Mouse (Mus musculus) neutrophil, adult 5-6 weeks (primary cell): ENCODE results near the gene Lypd6b. TPM values are rescaled to one million over a fixed set of nuclear protein-coding genes. Genes with fewer than 3 reads are reported as not detected.

ENCODE experiments used
- ATAC-seq: fragments of 151-379, 151-347 bp; 2 replicates; pipeline ENCODE4 v1.8.0; 2017; ENCODE audit warnings: mild to moderate bottlenecking, moderate TSS enrichment; ENCODE audit not compliant: insufficient number of reproducible peaks, poor library complexity, low FRiP score, severe bottlenecking; ENCODE audit errors: extremely low read depth
- total RNA-seq: library from RNA; stranded (forward); fragments of 200-1000 nt; gene quantifications from 2 replicates; pipeline ENCODE4 v1.2.3, GENCODE M21; 2017

Gene Lypd6b
- 7.4 and 11.7 TPM in 2 replicates for total RNA-seq

DNA sequence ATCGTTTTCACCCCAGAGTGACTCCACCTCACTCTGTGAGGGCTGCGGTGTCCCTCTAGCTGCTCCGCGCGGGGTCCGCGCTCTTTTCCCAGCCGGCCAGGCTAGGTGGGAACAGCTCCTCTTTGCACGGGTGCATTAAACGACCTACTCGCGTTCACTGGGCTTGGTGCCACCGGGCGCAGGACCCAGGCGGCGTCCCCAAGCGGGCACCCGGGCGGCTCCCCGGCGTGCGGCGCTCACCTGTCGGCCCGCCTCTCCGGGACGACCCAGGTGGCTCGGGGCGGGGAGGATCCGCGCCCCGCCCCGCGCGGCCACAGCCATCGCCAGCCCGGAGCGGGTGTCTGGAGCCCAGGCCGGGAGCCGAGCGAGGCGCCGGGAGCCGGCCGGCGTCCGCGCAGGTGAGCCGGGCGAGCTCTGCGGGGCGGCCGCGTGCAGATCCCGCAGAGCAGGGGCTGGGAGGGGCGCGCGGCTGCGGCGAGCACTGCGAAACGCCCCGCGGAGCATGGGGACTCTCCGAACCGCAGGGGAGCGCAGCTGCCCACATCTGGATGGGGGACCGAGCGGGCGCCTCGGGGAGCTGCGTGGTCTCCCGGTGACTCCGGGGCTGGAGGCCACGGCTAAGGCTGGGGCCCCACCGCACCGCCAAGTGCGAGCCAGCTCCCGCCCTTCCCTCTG is at the start of gene Lypd6b:
TSS of gene Lypd6b (plus strand) at position 313 of the 675 bp plus-strand sequence.
- no peak for ATAC-seq

DNA sequence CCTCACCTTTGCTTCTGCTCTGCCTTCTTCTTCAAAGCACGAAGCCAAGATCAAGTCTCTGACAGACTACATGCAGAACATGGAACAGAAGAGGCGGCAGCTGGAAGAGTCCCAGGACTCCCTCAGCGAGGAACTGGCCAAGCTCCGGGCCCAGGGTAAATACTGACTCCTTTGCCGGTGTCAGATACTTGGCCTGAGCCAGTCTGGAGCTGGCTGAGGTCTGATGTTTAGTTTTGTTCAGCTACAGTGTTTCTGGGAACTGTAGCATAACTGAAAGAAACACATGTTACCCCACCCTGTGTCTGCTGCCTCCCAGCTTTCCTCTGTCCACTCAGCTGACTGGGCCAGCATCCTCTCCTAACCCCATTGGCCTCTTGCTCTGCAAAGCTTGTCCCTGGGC is 48.4 kb upstream of the Lypd6b start:
- ATAC-seq: no peak

DNA sequence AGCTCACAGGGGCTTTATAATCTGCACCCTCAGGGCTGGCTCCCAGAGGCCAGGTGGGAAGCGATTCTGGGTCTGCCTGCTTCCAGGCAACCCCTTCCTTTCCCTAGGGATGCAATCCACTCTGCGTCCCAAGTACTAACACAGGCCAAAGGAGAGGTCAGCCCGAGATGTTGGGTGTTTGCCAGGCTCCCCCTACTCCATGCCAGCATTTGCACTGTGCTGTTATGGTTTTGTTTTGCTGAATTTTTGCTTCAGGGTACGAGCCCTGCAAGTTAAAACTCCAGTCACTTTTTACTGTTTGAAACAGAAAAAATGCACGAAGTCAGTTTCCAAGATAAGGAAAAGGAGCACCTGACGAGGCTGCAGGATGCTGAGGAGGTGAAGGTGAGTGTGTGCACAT is 46.5 kb upstream of the Lypd6b start:
- ATAC-seq: no peak

DNA sequence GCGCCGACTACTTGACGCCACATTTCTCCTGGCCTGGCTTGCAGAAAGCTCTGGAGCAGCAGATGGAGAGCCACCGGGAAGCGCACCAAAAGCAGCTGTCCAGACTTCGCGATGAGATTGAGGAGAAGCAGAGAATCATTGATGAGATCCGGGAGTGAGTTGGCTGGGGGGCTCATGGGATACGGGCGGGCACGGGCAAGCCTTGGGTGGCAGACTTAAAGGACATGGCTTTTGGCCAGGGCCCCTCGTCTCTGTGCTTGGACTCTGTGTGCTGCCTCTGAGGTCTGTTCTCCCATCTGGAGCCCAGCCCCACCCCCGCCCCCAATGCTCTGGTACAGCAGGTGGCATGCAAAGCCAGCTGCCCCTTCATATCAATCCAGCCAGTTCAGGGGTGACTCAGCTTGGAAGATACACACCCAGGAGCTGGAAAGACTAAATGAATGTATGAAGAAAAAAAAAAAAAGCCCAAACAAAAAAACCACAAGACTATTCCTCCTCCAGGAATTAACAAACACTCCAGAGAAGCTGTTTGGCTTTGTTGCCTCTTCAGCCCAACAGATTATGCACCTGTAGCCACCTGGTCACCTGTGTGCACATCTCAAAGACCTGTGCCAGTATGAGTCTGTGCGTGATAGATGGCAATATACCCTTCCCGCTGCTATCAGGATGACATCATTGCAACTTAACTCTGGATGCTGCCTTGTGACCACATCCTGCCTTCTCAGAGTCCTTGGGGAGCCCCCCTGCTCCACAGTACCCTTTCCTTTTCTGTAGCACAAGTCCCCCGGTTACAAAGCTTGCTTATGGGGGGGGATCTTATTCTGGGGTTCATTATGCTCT is 45.4 kb upstream of the Lypd6b start:
- peak; percentile 44; the same call in 1 of the 2 replicates for ATAC-seq

DNA sequence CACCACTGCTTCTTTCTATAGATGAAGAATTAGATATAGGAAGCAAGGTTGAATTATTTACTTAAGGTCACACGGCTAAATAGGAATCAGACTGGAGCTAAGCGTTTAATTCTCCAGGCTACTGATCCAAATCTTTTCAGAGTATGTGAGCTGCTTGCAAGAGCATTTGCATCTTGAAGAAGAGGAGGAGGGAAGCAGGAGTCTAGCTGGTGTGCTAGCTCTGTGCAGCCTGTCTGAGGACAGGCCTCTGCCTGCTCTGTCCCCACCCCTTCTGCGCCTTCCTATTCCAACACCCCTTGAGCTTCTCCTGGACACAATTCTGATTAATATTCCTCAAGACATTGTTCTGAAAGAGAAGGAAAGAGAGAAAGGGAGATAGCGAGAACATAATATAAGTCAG is 44.6 kb upstream of the Lypd6b start:
- no peak for ATAC-seq

DNA sequence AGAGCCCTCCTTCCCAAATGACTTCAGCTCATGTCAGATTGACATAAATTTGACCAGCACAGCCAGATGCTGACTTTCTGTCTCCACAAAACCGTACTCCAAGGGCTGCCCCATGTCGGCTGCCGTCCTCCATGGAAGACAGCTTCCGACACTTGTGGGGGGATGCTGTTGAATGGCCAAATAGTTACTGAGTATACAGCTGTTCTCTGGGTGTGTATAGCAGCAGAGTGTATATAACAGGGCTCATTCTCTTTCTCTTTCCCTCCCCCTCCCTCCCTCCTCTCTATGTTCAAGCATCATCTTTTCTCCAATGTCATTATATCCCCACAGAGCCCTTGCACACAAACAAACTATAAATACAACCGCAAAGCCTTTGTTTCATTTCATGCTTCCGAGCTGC is 43.7 kb upstream of the Lypd6b start:
- no peak for ATAC-seq

DNA sequence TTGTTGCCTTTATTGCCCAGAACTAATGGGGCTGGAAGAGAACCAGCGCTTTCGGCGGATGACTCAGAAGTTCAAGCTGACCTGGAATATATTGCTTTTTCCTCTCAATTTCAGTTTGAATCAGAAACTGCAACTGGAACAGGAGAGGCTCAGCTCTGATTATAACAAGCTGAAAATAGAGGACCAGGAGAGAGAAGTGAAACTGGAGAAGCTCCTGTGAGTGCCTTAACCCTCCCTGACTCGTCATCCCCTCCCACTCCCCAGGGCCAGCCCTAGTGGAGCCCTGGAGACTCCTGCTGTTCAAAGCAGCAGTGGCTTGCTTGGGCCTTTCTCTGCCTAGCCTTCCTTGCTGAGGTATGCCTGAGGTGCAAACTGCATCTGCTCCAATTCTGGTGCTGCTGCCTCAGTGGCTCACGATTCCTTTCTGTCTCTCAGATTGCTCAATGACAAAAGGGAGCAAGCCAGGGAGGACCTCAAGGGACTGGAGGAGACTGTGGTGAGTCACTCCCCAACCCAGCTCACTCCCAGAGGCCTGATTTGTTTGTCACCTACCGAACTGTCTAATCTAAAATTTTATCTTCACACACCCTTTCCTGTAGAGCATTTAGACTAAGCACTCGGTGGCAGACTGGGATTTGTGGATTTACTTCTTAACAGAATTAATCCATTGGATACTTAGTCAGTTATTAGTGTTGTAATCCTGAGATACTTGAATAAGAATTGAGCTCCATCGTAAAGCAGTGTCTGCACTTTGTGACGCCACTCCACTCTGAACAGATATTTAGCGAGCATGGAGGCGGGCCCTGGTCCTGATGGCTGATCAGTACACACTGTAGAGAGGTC is 43.0 kb upstream of the Lypd6b start:
- peak; percentile 42; the same call in 1 of the 2 replicates for ATAC-seq

DNA sequence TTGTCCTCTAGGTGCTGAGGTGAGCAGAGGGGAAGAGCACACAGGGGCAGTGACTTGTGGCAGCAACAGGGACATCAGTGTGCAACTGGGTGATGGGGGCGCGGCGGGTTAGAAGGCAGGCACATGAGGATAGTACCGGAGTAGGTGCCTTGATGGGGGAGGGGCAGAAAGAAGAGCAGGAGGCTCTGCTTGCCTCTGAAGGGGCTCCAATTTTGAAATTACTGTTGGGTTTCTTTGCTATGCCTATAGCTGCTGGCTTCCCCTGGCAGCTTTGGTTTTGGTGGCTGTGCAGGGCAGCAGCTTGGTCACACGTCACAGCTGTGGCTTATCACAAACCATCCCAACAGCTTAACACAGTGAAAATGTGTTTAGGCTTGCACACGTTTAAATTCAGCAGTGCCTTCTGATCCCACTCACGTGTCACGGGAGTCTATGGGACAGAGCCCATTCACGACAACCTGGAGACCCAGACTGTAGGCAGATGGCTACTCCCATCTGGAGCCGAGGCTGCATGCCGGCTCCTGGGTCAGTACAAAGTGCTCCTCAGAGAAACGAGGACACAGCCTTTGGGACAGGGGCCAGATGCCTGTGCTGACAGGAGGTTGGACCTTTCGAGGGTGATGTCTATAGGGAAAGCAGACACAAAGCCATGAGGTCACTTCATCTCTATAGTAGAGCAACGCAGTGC is 42.2 kb upstream of the Lypd6b start:
- no peak for ATAC-seq

DNA sequence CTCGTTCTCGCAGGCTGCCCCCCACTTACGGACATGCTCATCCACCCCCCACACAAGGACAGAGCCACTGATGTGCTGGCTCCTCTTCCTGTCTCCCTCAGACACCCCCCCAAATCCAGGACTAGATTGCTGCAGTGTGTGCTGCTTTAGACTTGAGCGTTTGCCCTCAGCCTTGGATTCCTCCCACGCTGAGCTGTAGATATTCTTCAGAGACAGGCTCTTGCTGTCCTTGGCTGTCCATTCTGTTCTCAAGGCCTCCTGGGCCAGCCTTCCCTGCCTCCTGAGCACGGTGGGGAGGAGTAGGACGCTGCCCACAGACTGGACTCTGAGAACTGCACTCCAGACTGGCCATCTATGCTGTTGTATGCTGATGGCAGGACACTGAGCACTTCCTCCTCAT is 40.5 kb upstream of the Lypd6b start:
- ATAC-seq: no peak

DNA sequence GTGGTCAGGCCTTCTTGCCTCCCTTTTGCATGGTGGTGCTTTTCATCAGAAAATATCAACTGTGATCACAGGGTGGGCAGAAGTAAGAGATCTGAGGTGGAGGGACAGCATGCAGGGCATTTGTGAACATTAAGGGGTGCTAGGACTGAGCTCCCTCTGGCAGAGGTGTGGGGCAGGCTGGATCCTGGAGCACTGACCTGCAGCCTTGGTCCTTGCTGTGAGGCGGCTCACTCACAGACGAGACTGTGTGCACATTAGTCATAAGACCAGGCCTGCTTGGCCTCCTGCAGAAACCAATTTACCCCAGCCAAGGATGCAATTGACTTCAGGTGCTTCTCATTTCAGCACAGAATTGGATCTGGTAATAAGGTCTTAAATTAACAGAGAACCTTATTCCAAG is 39.8 kb upstream of the Lypd6b start:
- no peak for ATAC-seq

DNA sequence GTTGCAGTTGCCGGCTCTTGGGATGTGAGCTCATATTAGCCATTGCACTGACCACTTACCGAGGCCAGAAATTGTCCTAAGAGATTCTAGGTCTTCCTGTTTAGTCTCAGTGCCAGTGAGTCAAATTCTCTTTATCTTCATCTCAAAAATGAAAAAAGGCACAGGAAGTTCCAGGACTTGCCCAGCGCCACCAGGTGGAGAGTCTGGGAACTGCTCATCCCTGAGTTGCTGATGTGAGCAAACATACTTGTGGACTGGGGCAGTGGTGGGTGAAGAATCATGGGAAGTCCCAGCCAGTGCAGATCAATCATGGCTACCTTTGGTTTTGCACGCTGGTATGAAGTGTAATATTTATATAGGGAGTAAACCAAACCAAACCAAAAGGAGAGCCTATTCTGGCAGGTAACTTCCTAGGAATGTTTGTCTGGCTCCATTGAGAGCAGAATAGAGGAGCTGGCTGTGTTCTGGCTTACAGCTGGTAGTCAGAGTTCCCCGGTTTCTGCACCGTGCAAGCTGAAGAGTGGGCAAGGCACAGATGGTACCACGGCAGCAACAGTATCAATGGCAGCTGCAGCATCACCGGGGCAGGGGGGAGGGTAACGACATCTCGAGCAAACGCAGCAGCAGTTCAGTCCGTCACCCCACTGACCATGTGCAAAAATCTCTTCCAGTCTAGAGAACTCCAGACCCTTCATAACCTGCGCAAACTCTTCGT is 38.7 kb upstream of the Lypd6b start:
- no peak for ATAC-seq

DNA sequence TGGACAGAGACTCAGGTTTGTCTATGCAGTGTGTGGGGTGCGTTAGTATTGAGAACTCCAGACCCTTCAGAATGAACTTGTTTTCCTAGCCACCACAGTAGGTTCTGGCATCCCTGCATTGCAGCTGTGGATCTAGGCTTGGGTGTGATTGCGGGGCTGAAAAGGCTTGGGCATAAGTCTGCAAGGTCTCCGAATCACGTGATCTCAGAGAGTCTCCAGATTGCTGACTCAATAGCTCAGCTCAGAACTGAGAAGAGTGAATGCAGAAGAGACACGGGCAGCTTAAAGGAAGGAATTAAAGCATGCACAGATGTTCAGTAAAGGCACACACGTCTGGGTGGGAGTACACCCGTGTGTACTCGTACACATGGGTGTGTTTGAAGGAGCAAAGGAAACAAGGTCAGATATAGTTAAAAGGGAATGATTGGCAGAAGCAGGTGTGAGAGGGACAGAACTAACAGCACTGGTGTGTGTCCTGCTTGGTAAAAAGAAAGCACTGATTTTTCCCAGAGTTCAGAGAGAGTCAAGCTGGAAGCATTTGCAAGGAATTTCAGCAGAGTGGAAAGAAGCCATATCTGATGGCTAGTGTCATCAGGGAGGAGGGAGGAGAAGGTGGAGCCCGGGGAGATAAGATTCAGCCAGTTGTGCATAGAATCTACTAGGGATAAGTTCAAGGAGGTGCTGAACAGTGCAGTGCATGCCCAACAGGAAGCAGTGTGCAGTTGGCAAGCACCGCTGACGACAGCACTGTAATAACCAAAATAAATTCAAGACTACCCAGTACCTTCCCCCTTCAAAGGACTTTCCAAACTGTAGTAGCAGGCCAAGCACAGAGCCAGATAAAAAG is 37.5 kb upstream of the Lypd6b start:
- no peak for ATAC-seq

DNA sequence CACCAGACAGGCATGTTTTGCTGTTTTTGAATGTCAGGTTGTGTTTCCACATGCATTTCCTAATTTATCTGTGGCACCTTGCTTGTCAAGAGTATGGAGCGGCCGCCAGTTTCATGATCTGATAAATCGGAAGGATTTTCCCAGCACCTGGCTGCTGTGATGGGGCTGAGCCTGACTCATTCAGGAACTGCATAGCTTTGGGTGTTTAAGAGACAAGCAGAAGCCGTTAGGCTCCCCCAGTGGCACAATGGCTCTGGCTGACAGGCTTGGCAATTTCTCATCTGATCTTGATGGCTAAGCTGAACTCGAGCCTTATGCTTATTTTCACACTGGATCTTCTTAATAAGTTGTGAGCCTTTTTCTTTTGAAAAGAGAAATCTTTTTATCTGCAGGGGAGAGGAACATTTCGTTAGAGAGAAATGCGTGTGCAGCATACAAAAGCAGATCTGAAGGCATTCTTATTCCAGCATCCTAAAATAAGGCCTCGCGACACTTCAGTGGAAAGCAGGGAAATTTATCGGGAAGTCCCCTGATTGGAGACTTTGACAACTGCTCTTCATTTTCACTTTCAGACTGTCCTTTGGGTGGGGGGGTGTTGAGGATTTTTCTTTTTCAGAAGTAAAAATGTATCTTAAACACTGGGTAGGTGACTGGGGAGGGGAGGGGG is 35.8 kb upstream of the Lypd6b start:
- ATAC-seq: no peak

DNA sequence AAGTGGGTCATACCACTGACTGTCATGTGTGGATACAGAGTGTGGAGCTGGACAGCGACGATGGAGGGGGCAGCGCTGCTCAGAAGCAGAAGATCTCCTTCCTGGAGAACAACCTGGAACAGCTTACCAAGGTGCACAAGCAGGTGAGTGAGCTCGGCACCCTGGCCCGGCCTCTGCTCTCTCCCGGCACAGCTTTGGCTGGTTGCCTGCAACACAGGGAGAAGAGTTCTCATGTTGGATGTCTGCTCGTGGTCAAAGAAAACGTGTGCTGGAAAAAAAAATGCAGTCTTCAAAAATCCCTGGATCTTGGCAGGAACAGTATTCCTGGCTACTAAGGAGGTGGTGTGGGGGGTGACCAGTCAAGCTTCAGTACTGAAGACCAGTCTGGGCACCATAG is 35.3 kb upstream of the Lypd6b start:
- no peak for ATAC-seq

DNA sequence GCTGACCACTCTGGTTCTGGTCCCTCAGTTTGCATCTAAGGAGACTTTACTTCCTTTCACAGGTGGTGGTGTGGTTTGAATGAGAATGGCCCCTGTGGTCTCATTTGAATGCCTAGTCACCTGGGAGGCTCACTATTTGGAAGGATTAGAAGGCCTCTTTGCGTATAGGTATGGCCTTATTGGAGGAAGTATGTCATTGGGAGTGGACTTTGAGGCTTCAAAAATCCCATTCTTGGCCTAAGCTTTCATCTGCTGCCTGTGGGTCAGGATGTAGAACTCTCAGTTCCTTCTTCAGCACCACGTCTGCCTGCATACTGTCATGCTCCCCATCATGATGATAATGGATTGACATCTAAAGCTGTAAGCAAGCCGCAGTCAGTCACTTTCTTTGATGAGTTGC is 34.4 kb upstream of the Lypd6b start:
- no peak for ATAC-seq

DNA sequence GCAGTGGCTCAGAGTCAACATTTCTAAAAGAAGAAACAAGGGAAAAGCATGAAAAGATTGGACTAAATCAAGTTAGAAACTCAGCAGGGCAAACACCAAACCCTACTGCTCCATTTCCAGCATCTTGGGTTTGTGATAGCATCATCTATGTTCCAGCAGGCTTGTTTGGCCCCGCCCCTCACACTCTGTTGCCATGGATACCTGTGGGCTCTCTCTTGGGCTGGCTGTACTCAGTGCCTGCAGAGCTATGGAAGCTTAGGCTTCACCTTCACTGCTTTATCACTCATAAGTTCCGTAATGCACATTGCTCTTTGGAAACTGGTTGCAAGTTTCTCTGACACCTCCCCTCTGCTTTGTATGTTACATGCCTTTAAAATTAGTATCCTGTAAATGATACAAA is 32.4 kb upstream of the Lypd6b start:
- ATAC-seq: no peak

DNA sequence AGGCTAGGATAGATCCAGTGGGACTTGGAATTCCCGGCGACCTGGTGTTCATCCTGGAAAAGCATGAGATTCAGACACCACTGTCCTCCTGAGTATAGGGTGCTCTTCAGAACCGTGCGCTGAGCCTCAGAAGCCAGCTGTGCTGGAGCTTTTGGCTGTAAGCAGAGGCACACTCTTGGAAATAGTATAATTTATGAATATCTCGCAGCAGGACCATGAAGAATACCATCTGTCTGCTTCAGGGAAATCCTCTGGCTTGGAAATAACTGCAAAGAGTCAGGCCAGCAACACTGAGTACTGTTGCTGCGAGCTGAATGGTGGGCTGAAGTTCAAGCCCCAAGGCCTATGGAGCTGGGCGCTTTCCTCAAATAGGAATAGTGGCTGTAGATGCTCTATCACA is 29.9 kb upstream of the Lypd6b start:
- ATAC-seq: no peak
